Mouse (Mus musculus) ES-E14 (cell line): ENCODE results near the gene Dab1.

Experiments used
- HCFC1 ChIP-seq: IDR thresholded peaks from 2 replicates; pipeline ENCODE4 v1.6.1; 2012; ENCODE audit warnings: low read length, inconsistent platforms, borderline replicate concordance; ENCODE audit not compliant: insufficient read depth
- MAFK ChIP-seq: IDR thresholded peaks from 2 replicates; pipeline ENCODE4 v1.6.1; 2014; ENCODE audit warnings: mild to moderate bottlenecking, low read depth, low read length, inconsistent platforms; ENCODE audit not compliant: insufficient read depth
- ZC3H11A ChIP-seq: IDR thresholded peaks from 2 replicates; pipeline ENCODE4 v1.6.1; 2012; ENCODE audit warnings: low read depth, mild to moderate bottlenecking, inconsistent platforms, low read length, borderline replicate concordance

GRCm38 (mm10) chr4:104270173-104270557 lies 651.0 kb downstream of the Dab1 start:
- TF ChIP-seq MAFK = no peak
- TF ChIP-seq HCFC1 = no peak
- TF ChIP-seq ZC3H11A = no peak
